Mouse (Mus musculus): ENCODE data around the gene Epb42. TPM values are rescaled to one million over a fixed set of nuclear protein-coding genes. Genes with fewer than 3 reads are reported as not detected.
A peak's percentile ranks its signal among the peaks of the same experiment; 100 is the strongest.
"Not testable (repeated sequence)": the region's sequence is repeated elsewhere in the genome, so short reads cannot be mapped to it uniquely, and the experiment has no call there.

Gene Epb42
- polyA plus RNA-seq, 1 experiment from 2014 or later, result 3.6 TPM

DNA sequence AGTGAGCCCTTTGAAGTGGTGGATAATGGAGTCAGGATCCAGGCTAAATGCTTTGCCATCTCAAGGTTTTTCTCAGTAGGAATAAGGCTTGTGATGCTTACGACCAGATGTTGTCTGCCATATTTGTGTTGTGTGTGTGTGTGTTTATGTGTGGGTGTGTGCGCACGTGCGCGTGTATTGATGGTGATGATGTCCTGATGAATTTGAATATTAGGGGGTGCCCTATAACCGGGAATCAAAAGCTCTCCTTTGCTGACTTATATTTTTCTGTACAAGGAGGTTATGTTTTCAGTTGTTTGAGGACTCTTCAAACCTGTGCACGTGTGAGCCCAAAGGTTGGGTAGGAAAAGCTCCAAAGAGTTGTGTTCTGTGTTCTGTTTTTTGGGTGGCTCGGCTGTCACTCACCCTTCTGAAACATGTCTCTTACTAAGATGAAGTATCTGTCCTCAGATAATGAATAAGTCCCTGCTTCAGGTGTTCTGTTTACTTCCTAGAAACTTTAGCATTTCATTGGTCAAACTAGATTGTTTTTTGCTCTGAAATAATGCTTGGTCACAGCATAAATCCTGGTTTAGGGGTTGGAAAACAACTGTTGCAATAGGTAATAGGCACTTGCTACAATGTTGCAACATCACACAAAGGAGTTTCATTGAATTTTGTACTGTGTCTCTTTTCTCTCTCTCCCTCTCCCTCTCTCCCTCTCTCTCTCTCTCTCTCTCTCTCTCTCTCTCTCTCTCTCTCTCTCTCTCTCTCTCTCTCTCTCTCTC, 58.8 kb downstream of the Epb42 start:
- 86% methylated on average over 8 of the region's 8 CpGs for WGBS
- Histone ChIP-seq H3K4me2 (ENCODE audit: low read depth) (peak overlapping the region; percentile 97), H3K4me1 (ENCODE audit: control insufficient read depth, insufficient read depth, low read length) (no peaks in the 10 kb centered on the region), H3K9ac (ENCODE audit: low read length) (peak overlapping the region; percentile 89), H3K36me3 (ENCODE audit: control insufficient read depth, insufficient read depth, low read length) (no peaks in the 10 kb centered on the region), H3K4me3 (ENCODE audit: low read depth, low read length) (peak overlapping the region; percentile 73), H3K9me3 (ENCODE audit: control insufficient read depth, low read length) (no peaks in the 10 kb centered on the region), H3K27me3 (ENCODE audit: control insufficient read depth, insufficient read depth, low read length) (no peaks in the 10 kb centered on the region), H3K27ac (ENCODE audit: low read depth, low read length) (no peak overlapping the region)
- no peak for ATAC-seq (ENCODE audit: insufficient read depth, low FRiP score, low TSS enrichment)
- no peak for DNase-seq (ENCODE audit: low spot score)

DNA sequence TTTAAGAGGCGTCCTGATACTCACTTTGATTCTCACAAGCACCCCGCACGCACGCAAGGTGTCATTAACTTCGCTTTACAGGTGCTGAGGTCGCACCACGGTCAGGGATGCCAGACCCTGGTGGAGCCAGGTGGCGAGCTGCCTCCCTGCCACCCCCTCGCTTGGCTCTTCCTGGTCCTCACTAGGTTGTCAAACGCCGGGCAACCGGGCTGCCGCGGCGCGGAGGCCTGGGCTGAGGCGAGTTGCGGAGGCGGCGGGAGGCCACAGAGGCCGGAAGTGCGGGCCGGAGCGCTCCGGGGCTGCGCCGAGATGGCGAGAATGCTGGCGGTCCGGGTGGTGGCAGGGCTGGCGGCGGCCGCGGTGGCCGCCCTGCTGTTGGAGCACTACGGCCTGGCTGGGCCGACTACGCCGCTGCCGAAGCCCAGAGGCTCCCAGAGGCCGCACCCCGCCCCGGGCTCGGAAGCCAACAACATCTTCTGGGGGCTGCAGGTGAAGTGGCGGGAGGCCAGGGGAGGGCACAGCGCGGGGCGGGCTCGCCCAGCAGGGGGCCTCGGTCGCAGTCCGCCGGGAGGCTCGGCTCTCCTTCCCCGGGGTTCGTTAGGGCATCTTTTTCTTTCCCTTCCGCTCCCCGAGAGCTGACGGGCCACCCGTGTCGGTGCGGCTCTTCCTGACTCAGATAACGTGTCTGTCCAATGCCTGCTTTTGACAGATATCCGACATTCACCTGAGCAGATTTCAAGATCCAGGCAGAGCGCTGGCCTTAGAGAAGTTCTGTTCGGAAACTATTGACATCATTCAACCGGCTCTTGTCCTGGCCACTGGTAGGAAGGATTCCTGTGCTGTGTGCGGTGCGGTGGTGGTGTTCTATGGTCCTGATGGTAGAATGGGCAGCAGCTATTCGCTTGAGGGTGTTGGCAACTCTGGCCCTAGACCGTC, 59.6 kb downstream of the Epb42 start, which contains the start of gene Tmem62:
Tmem62 (plus strand) TSS at position 28 of the 936 bp plus-strand sequence.
- WGBS, result 1% methylated on average over 59 of the region's 71 CpGs
- Histone ChIP-seq H3K9ac (ENCODE audit: low read length) (peak within 1 kb of the TSS; percentile 89), H3K27me3 (ENCODE audit: control insufficient read depth, insufficient read depth, low read length) (no peaks in the 10 kb centered on the region), H3K9me3 (ENCODE audit: control insufficient read depth, low read length) (no peaks in the 10 kb centered on the region), H3K4me2 (ENCODE audit: low read depth) (peak within 1 kb of the TSS; percentile 97), H3K4me1 (ENCODE audit: control insufficient read depth, insufficient read depth, low read length) (no peaks in the 10 kb centered on the region), H3K4me3 (ENCODE audit: low read depth, low read length) (peak within 1 kb of the TSS; percentile 73), H3K36me3 (ENCODE audit: control insufficient read depth, insufficient read depth, low read length) (no peaks in the 10 kb centered on the region), H3K27ac (ENCODE audit: low read depth, low read length) (peak within 1 kb of the TSS; percentile 67; the same call in 1 of the 2 replicates)
- DNase-seq (ENCODE audit: low spot score) (peak; percentile 70), ATAC-seq (ENCODE audit: insufficient read depth, low FRiP score, low TSS enrichment) (peak; percentile 77)

GRCm38 (mm10) chr2:120976308-120976707, 60.6 kb downstream of the Epb42 start:
- Histone ChIP-seq H3K4me1 (ENCODE audit: control insufficient read depth, insufficient read depth, low read length) (no peaks in the 10 kb centered on the region), H3K27me3 (ENCODE audit: control insufficient read depth, insufficient read depth, low read length) (no peaks in the 10 kb centered on the region), H3K9ac (ENCODE audit: low read length) (no peak overlapping the region), H3K9me3 (ENCODE audit: control insufficient read depth, low read length) (no peaks in the 10 kb centered on the region), H3K27ac (ENCODE audit: low read depth, low read length) (no peak overlapping the region), H3K4me2 (ENCODE audit: low read depth) (no peak overlapping the region), H3K36me3 (ENCODE audit: control insufficient read depth, insufficient read depth, low read length) (no peaks in the 10 kb centered on the region), H3K4me3 (ENCODE audit: low read depth, low read length) (no peak overlapping the region)
- no peak for DNase-seq (ENCODE audit: low spot score)
- no peak for ATAC-seq (ENCODE audit: insufficient read depth, low FRiP score, low TSS enrichment)
- whole genome bisulfite sequencing, result 49% methylated on average over 4 of the region's 4 CpGs

DNA sequence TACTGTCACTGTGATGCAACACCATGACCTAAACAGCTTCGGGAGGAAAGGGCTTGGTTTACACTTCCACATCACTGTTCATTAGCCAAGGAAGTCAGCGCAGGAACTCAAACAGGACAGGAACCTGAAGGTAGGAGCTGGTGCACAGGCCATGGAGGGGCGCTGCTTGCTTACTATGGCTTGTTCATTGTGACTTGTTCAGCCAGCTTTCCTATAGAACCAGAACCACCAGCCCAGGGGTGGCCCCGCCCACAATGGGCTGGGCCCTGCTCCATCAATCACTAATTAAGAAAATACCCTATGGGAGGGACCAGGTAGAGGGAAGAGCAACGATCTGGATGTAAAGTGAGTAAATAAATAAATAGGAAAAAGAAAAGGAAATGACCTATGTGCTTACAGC, 63.9 kb downstream of the Epb42 start:
- WGBS, result 23% methylated on average over 5 of the region's 5 CpGs
- no peak overlapping the region for H3K4me3 ChIP-seq (ENCODE audit: low read depth, low read length)
- no peaks in the 10 kb centered on the region for H3K27me3 ChIP-seq (ENCODE audit: control insufficient read depth, insufficient read depth, low read length)
- no peak for ATAC-seq (ENCODE audit: insufficient read depth, low FRiP score, low TSS enrichment)
- no peak for DNase-seq (ENCODE audit: low spot score)
- H3K36me3 ChIP-seq (ENCODE audit: control insufficient read depth, insufficient read depth, low read length), result no peaks in the 10 kb centered on the region
- peaks cover 2% of the 10 kb centered on the region; the same call in 1 of the 2 replicates for H3K4me1 ChIP-seq (ENCODE audit: control insufficient read depth, insufficient read depth, low read length)
- no peaks in the 10 kb centered on the region for H3K9me3 ChIP-seq (ENCODE audit: control insufficient read depth, low read length)
- no peak overlapping the region for H3K4me2 ChIP-seq (ENCODE audit: low read depth)
- no peak overlapping the region for H3K27ac ChIP-seq (ENCODE audit: low read depth, low read length)
- no peak overlapping the region for H3K9ac ChIP-seq (ENCODE audit: low read length)

GRCm38 (mm10) chr2:120972257-120972656, 64.6 kb downstream of the Epb42 start:
- H3K36me3 ChIP-seq (ENCODE audit: control insufficient read depth, insufficient read depth, low read length); H3K27me3 ChIP-seq (ENCODE audit: control insufficient read depth, insufficient read depth, low read length); H3K9me3 ChIP-seq (ENCODE audit: control insufficient read depth, low read length); DNase-seq (ENCODE audit: low spot score); H3K4me2 ChIP-seq (ENCODE audit: low read depth); H3K4me1 ChIP-seq (ENCODE audit: control insufficient read depth, insufficient read depth, low read length); ATAC-seq (ENCODE audit: insufficient read depth, low FRiP score, low TSS enrichment); H3K4me3 ChIP-seq (ENCODE audit: low read depth, low read length); H3K9ac ChIP-seq (ENCODE audit: low read length); H3K27ac ChIP-seq (ENCODE audit: low read depth, low read length): not testable (repeated sequence)
- 93% methylated on average over 8 of the region's 8 CpGs for WGBS

- 88% methylated on average over 4 of the region's 4 CpGs for WGBS
- no peaks in the 10 kb centered on the region for H3K27me3 ChIP-seq (ENCODE audit: control insufficient read depth, insufficient read depth, low read length)
- H3K4me1 ChIP-seq (ENCODE audit: control insufficient read depth, insufficient read depth, low read length), result peaks cover 2% of the 10 kb centered on the region; the same call in 1 of the 2 replicates
- no peak overlapping the region for H3K4me2 ChIP-seq (ENCODE audit: low read depth)
- ATAC-seq (ENCODE audit: insufficient read depth, low FRiP score, low TSS enrichment) (no peak), DNase-seq (ENCODE audit: low spot score) (no peak)
- no peaks in the 10 kb centered on the region for H3K36me3 ChIP-seq (ENCODE audit: control insufficient read depth, insufficient read depth, low read length)
- no peak overlapping the region for H3K27ac ChIP-seq (ENCODE audit: low read depth, low read length)
- H3K9me3 ChIP-seq (ENCODE audit: control insufficient read depth, low read length), result no peaks in the 10 kb centered on the region
- no peak overlapping the region for H3K9ac ChIP-seq (ENCODE audit: low read length)
- no peak overlapping the region for H3K4me3 ChIP-seq (ENCODE audit: low read depth, low read length)
These were observed 65.1 kb downstream of the Epb42 start for GRCm38 (mm10) chr2:120971766-120972165.

DNA sequence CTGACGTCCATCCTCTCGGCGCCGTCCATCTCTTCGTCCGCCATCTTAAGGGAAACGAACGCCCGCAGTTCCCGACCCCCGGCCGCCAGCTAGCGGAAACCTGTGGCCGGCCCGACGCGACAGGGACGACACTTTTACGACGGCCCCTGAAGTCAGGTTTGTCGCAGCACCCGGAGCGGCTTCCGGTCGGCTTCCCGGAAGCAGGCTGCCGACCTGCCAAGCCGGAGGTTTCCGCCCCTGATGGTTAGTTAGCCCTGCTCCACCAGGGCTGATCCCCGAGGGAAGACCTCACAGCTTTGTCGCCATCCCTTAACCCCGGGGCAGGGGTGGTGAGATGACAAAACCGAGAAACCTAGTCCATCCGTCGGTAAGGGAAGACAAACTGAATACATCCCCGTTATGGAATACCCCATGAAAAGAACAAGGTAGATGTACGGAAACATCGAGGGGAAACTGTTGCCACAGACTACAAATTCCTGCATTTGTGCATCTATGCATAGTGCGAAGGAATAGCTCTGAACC, 66.3 kb downstream of the Epb42 start, which contains the start of gene Ubr1:
Ubr1 (minus strand) TSS at position 157 of the 522 bp plus-strand sequence.
- DNase-seq (ENCODE audit: low spot score) (peak; percentile 92), ATAC-seq (ENCODE audit: insufficient read depth, low FRiP score, low TSS enrichment) (peak; percentile 88)
- peak within 1 kb of the TSS; percentile 75 for H3K4me2 ChIP-seq (ENCODE audit: low read depth)
- WGBS, result under 1% methylated on average over 39 of the region's 39 CpGs
- peak within 1 kb of the TSS; percentile 81 for H3K27ac ChIP-seq (ENCODE audit: low read depth, low read length)
- peak within 1 kb of the TSS; percentile 81 for H3K4me3 ChIP-seq (ENCODE audit: low read depth, low read length)
- peaks cover 2% of the 10 kb centered on the region; the same call in 1 of the 2 replicates for H3K4me1 ChIP-seq (ENCODE audit: control insufficient read depth, insufficient read depth, low read length)
- peak within 1 kb of the TSS; percentile 93 for H3K9ac ChIP-seq (ENCODE audit: low read length)
- H3K9me3 ChIP-seq (ENCODE audit: control insufficient read depth, low read length), result no peaks in the 10 kb centered on the region
- no peaks in the 10 kb centered on the region for H3K27me3 ChIP-seq (ENCODE audit: control insufficient read depth, insufficient read depth, low read length)
- no peaks in the 10 kb centered on the region for H3K36me3 ChIP-seq (ENCODE audit: control insufficient read depth, insufficient read depth, low read length)

GRCm38 (mm10) chr2:120970045-120970539, 66.8 kb downstream of the Epb42 start:
- no peaks in the 10 kb centered on the region for H3K9me3 ChIP-seq (ENCODE audit: control insufficient read depth, low read length)
- peak overlapping the region; percentile 81 for H3K4me3 ChIP-seq (ENCODE audit: low read depth, low read length)
- WGBS, result under 1% methylated on average over 23 of the region's 23 CpGs
- DNase-seq (ENCODE audit: low spot score) (no peak), ATAC-seq (ENCODE audit: insufficient read depth, low FRiP score, low TSS enrichment) (peak; percentile 31; the same call in 1 of the 2 replicates)
- H3K9ac ChIP-seq (ENCODE audit: low read length), result peak overlapping the region; percentile 93
- no peaks in the 10 kb centered on the region for H3K36me3 ChIP-seq (ENCODE audit: control insufficient read depth, insufficient read depth, low read length)
- H3K27ac ChIP-seq (ENCODE audit: low read depth, low read length), result peak overlapping the region; percentile 81
- H3K27me3 ChIP-seq (ENCODE audit: control insufficient read depth, insufficient read depth, low read length), result no peaks in the 10 kb centered on the region
- H3K4me1 ChIP-seq (ENCODE audit: control insufficient read depth, insufficient read depth, low read length), result peaks cover 2% of the 10 kb centered on the region; the same call in 1 of the 2 replicates
- H3K4me2 ChIP-seq (ENCODE audit: low read depth), result peak overlapping the region; percentile 75
